Mouse (Mus musculus): Measurements from ENCODE around the gene Bach2. TPM values are rescaled to one million over a fixed set of nuclear protein-coding genes. Genes with fewer than 3 reads are reported as not detected.

Gene Bach2
- polyA plus RNA-seq, 1 experiment from 2014 or later = 29.9 TPM

DNA sequence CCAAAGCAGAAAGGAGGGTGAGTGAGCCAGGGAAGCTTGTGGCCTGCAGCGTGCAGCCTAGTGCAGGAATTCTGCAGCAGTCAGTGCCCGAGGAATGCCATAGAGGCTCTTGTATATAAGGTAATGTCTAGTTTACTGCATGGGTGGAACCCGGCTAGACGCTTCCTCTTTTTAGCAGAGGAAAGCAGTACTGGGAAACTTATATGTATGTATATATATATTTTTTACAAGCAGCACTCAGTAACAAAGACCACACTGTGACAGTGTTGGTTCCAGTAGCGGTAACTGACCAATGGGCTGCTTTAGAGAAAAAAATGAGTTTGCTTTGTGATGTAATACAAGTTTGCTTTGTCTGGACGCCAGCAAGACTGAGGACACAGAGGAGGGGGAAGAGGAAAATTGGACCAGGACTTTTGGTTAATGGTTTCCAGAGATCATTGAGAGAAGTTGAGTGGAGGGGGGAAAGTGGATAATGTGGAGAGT lies 65.7 kb downstream of the Bach2 start:
- ATAC-seq (ENCODE audit: insufficient read depth, low FRiP score, low TSS enrichment) = peak; percentile 45
- H3K4me2 ChIP-seq (ENCODE audit: low read depth) = no peak overlapping the region
- DNase-seq (ENCODE audit: low spot score) = no peak

DNA sequence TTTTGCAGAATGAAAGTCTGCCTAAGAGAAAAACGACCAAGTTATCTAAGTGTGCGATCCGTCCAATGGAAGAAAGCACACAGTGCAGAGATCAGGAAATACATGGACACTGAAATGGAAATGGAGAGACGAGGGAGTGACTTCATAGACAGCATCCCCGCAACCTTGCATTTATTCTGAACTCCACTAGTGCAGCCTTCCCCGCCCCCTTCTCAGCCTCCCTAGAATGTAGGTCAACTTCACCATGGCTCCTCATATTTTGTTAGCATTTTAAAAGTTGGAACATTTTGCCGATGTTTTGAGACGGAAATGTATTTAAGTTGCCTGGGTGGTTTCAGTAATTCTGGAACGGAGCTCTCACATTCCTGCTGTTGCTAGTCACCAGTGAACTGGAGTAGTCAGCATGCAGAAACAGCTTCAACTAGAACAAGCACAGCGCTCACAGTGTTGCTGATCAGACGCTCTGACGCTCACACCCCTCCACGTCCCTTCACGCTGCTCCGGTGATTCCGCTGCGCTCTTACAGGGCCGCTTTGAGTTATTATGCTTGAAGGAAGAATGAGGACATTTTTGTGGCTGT lies 66.5 kb downstream of the Bach2 start:
- Histone ChIP-seq H3K4me3 (ENCODE audit: low read depth, low read length) (no peak overlapping the region), H3K36me3 (ENCODE audit: control insufficient read depth, insufficient read depth, low read length) (peaks cover 2% of the 10 kb centered on the region; the same call in 1 of the 2 replicates), H3K4me2 (ENCODE audit: low read depth) (no peak overlapping the region), H3K9me3 (ENCODE audit: control insufficient read depth, low read length) (no peaks in the 10 kb centered on the region), H3K4me1 (ENCODE audit: control insufficient read depth, insufficient read depth, low read length) (peaks cover 42% of the 10 kb centered on the region), H3K9ac (ENCODE audit: low read length) (no peak overlapping the region), H3K27me3 (ENCODE audit: control insufficient read depth, insufficient read depth, low read length) (no peaks in the 10 kb centered on the region), H3K27ac (ENCODE audit: low read depth, low read length) (peak overlapping the region; percentile 80)
- ATAC-seq (ENCODE audit: insufficient read depth, low FRiP score, low TSS enrichment) (no peak), DNase-seq (ENCODE audit: low spot score) (no peak)
- WGBS = 66% methylated on average over 18 of the region's 18 CpGs

More for the DNA sequence above, 65.7 kb downstream of the Bach2 start:
- peaks cover 2% of the 10 kb centered on the region; the same call in 1 of the 2 replicates for H3K36me3 ChIP-seq (ENCODE audit: control insufficient read depth, insufficient read depth, low read length)
- H3K27ac ChIP-seq (ENCODE audit: low read depth, low read length) = peak overlapping the region; percentile 80
- no peak overlapping the region for H3K4me3 ChIP-seq (ENCODE audit: low read depth, low read length)
- H3K9me3 ChIP-seq (ENCODE audit: control insufficient read depth, low read length) = no peaks in the 10 kb centered on the region
- H3K27me3 ChIP-seq (ENCODE audit: control insufficient read depth, insufficient read depth, low read length) = no peaks in the 10 kb centered on the region
- H3K4me1 ChIP-seq (ENCODE audit: control insufficient read depth, insufficient read depth, low read length) = peaks cover 46% of the 10 kb centered on the region
- 18% methylated on average over 6 of the region's 6 CpGs for WGBS
- H3K9ac ChIP-seq (ENCODE audit: low read length) = no peak overlapping the region

DNA sequence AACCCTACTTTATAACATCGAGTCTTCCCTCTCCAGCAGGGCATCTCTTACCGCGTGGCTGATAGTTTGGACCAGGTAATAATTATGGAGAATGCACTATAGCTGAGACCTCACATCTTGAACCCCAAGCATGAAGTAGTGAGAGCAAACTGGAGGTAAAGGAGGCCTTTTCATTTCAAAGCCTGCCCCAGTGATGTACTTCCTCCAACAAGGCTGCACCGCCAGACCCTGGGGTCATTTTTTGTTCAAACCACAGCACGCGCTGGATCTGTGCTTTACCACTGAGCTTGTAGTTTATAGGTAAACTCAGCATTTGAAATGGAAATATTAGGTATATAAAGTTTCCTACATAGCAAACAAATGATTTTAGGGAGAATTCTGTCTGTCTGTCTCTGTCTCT lies 67.1 kb downstream of the Bach2 start:
- H3K4me2 ChIP-seq (ENCODE audit: low read depth) = no peak overlapping the region
- H3K27ac ChIP-seq (ENCODE audit: low read depth, low read length) = no peak overlapping the region
- DNase-seq (ENCODE audit: low spot score) = no peak
- WGBS = 80% methylated on average over 6 of the region's 6 CpGs
- no peak for ATAC-seq (ENCODE audit: insufficient read depth, low FRiP score, low TSS enrichment)
- H3K27me3 ChIP-seq (ENCODE audit: control insufficient read depth, insufficient read depth, low read length) = no peaks in the 10 kb centered on the region
- H3K4me1 ChIP-seq (ENCODE audit: control insufficient read depth, insufficient read depth, low read length) = peaks cover 42% of the 10 kb centered on the region
- H3K36me3 ChIP-seq (ENCODE audit: control insufficient read depth, insufficient read depth, low read length) = peaks cover 2% of the 10 kb centered on the region; the same call in 1 of the 2 replicates
- H3K9ac ChIP-seq (ENCODE audit: low read length) = no peak overlapping the region
- H3K9me3 ChIP-seq (ENCODE audit: control insufficient read depth, low read length) = no peaks in the 10 kb centered on the region
- no peak overlapping the region for H3K4me3 ChIP-seq (ENCODE audit: low read depth, low read length)

DNA sequence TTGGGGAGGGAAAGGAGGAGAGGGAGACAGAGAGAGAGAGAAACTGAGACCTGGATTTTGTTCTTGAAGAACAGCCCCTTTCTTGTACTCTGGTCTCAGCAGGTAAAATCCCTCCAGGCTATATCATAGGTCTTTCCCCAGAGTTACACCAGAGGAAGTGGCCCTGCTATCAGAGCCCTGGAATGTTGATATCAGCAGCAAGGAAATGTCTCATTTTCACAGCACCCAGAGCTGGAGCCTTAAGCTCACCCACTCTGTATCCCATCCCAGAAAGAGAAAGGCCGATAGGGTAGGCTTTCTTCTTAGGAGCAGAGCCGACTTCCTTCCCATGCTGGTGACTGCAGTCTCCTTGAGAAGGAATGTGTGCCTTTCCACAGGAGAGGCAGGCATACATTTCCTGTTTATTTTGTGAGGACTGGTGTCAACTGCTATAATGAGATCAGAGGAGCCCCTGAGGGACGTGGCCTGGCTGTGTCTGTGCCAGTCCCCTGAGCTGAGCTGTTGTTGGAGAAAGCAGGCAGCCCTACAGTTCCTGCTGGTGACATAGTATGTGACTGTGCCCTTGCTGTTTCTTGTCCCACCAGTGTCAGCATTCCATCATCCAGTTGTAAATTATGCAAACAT lies 67.7 kb downstream of the Bach2 start:
- 47% methylated on average over 3 of the region's 3 CpGs for WGBS
- no peak for ATAC-seq (ENCODE audit: insufficient read depth, low FRiP score, low TSS enrichment)

DNA sequence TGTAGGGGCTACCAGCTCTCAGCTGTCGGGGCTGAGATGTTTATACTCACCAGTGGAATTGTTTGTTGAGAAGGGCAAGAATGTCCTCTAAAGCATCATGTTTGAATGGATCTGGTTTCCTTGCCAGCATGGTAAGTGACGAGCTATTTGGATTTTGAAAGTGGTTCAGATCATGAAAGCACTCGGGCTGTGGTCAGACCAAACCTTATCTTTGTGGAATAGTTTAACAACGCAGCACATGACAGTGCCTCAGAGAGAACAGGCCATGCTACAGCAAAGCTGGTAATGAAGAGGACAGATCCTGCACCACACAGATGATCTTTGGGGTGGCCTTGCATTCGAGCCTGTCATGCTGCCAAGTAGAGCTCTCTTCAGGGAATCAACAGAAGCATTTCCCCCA lies 68.6 kb downstream of the Bach2 start:
- DNase-seq (ENCODE audit: low spot score) (no peak), ATAC-seq (ENCODE audit: insufficient read depth, low FRiP score, low TSS enrichment) (no peak)
- H3K9me3 ChIP-seq (ENCODE audit: control insufficient read depth, low read length) = no peaks in the 10 kb centered on the region
- H3K9ac ChIP-seq (ENCODE audit: low read length) = no peak overlapping the region
- no peak overlapping the region for H3K4me3 ChIP-seq (ENCODE audit: low read depth, low read length)
- H3K4me1 ChIP-seq (ENCODE audit: control insufficient read depth, insufficient read depth, low read length) = peaks cover 40% of the 10 kb centered on the region
- no peak overlapping the region for H3K4me2 ChIP-seq (ENCODE audit: low read depth)
- no peak overlapping the region for H3K27ac ChIP-seq (ENCODE audit: low read depth, low read length)
- H3K36me3 ChIP-seq (ENCODE audit: control insufficient read depth, insufficient read depth, low read length) = peaks cover 2% of the 10 kb centered on the region; the same call in 1 of the 2 replicates
- no peaks in the 10 kb centered on the region for H3K27me3 ChIP-seq (ENCODE audit: control insufficient read depth, insufficient read depth, low read length)
- WGBS = 90% methylated on average over 5 of the region's 5 CpGs

More for the DNA sequence above, 67.7 kb downstream of the Bach2 start:
- H3K9ac ChIP-seq (ENCODE audit: low read length) = no peak overlapping the region
- H3K27ac ChIP-seq (ENCODE audit: low read depth, low read length) = no peak overlapping the region
- DNase-seq (ENCODE audit: low spot score) = no peak
- H3K4me2 ChIP-seq (ENCODE audit: low read depth) = no peak overlapping the region
- H3K9me3 ChIP-seq (ENCODE audit: control insufficient read depth, low read length) = no peaks in the 10 kb centered on the region
- peaks cover 42% of the 10 kb centered on the region for H3K4me1 ChIP-seq (ENCODE audit: control insufficient read depth, insufficient read depth, low read length)
- no peak overlapping the region for H3K4me3 ChIP-seq (ENCODE audit: low read depth, low read length)
- peaks cover 2% of the 10 kb centered on the region; the same call in 1 of the 2 replicates for H3K36me3 ChIP-seq (ENCODE audit: control insufficient read depth, insufficient read depth, low read length)
- H3K27me3 ChIP-seq (ENCODE audit: control insufficient read depth, insufficient read depth, low read length) = no peaks in the 10 kb centered on the region

DNA sequence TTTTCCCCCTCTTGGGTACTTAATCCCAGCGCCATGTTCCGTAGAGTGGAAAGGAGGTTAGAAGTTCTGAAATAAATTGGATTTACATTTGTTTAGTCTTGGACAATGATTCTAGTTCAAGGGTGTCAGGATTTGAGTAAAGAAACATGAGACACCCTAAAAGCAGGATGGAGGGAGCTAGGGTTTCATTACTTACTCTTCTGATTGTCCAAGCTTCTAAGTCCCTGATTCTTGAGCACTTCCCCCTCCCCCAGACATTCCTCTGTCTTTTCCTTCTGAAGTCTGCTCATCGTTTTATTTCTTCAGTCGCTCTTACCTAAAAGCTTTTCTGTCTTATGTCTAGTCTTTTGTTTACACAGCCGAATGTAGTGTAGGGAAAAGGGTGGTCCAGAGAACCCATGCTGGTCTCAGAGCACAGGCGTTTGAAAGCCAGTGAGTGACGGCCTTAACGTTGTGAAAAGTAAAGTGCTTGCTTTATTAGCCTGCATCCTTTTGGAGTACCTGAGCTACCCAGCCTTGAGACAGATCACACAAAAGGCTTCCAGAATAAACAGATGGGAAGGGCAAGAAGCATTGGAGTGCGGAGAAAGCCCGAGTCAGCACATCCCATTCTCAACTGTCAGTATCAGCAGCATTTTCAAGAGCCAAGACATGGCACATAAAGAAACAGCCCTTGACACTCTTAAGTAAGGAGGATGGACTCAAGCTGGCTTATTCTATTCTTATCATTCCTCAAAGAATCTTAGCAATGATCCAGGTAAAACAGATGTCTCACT lies 73.8 kb downstream of the Bach2 start:
- Histone ChIP-seq H3K27me3 (ENCODE audit: control insufficient read depth, insufficient read depth, low read length) (no peaks in the 10 kb centered on the region), H3K27ac (ENCODE audit: low read depth, low read length) (no peak overlapping the region), H3K36me3 (ENCODE audit: control insufficient read depth, insufficient read depth, low read length) (peaks cover 4% of the 10 kb centered on the region), H3K9ac (ENCODE audit: low read length) (no peak overlapping the region), H3K4me1 (ENCODE audit: control insufficient read depth, insufficient read depth, low read length) (no peaks in the 10 kb centered on the region), H3K4me3 (ENCODE audit: low read depth, low read length) (no peak overlapping the region), H3K9me3 (ENCODE audit: control insufficient read depth, low read length) (peaks cover under 1% of the 10 kb centered on the region; the same call in 1 of the 2 replicates), H3K4me2 (ENCODE audit: low read depth) (no peak overlapping the region)
- ATAC-seq (ENCODE audit: insufficient read depth, low FRiP score, low TSS enrichment) (no peak), DNase-seq (ENCODE audit: low spot score) (no peak)
- WGBS = 55% methylated on average over 10 of the region's 10 CpGs

DNA sequence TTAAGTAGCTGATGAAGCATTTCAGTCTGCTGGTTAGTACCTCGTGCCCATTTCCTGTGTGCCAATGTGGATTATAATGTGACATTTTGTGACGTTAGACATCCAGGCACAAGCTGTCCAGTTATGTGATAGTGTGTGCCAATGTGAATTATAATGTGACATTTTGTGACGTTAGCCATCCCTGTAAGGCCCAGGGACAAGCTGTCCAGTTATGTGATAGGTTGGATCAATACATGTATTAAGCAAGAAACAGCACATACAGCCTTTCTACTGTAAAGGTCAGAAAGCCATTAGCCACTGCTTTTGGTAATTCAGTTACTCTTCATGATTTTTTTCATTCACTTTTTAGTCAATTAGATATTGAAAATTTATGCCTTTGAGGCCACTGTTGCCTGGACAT lies 76.3 kb downstream of the Bach2 start:
- H3K27ac ChIP-seq (ENCODE audit: low read depth, low read length) = no peak overlapping the region
- no peak overlapping the region for H3K4me3 ChIP-seq (ENCODE audit: low read depth, low read length)
- H3K27me3 ChIP-seq (ENCODE audit: control insufficient read depth, insufficient read depth, low read length) = no peaks in the 10 kb centered on the region
- H3K9me3 ChIP-seq (ENCODE audit: control insufficient read depth, low read length) = peaks cover 4% of the 10 kb centered on the region; the same call in 1 of the 2 replicates
- no peak for DNase-seq (ENCODE audit: low spot score)
- no peak overlapping the region for H3K9ac ChIP-seq (ENCODE audit: low read length)
- 80% methylated on average over 3 of the region's 3 CpGs for WGBS
- H3K4me2 ChIP-seq (ENCODE audit: low read depth) = no peak overlapping the region
- H3K4me1 ChIP-seq (ENCODE audit: control insufficient read depth, insufficient read depth, low read length) = no peaks in the 10 kb centered on the region
- no peak for ATAC-seq (ENCODE audit: insufficient read depth, low FRiP score, low TSS enrichment)
- peaks cover 7% of the 10 kb centered on the region for H3K36me3 ChIP-seq (ENCODE audit: control insufficient read depth, insufficient read depth, low read length)

DNA sequence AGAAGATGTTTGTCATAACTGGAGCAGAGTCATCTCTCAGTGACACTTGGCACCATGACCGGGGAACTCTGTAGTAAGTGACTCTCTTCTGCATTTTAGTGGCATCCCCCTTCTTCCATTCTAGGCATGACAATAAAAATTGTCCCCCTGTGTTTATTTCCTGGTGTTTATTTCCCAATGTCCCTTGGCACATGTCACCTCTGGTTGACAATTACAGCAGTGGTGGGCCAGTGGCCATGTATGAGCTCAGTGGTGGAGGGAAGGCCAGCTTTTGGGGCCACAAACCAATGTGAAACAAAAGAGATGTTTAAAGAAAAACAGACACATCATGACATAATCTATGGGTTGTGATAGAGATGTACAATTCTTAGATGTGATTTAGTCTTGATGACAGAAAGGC lies 80.0 kb downstream of the Bach2 start:
- Histone ChIP-seq H3K27ac (ENCODE audit: low read depth, low read length) (no peak overlapping the region), H3K4me2 (ENCODE audit: low read depth) (no peak overlapping the region), H3K9ac (ENCODE audit: low read length) (no peak overlapping the region), H3K4me1 (ENCODE audit: control insufficient read depth, insufficient read depth, low read length) (peaks cover 8% of the 10 kb centered on the region), H3K9me3 (ENCODE audit: control insufficient read depth, low read length) (peaks cover 4% of the 10 kb centered on the region; the same call in 1 of the 2 replicates), H3K27me3 (ENCODE audit: control insufficient read depth, insufficient read depth, low read length) (no peaks in the 10 kb centered on the region), H3K36me3 (ENCODE audit: control insufficient read depth, insufficient read depth, low read length) (peaks cover 7% of the 10 kb centered on the region), H3K4me3 (ENCODE audit: low read depth, low read length) (no peak overlapping the region)
- ATAC-seq (ENCODE audit: insufficient read depth, low FRiP score, low TSS enrichment) = no peak
- WGBS = 100% methylated on average over 1 of the region's 1 CpGs
- DNase-seq (ENCODE audit: low spot score) = no peak

All from neural tube, embryonic 11.5 days (tissue).